8 mouse cellular contexts compared by ENCODE assay signal in the genomic region with DNA sequence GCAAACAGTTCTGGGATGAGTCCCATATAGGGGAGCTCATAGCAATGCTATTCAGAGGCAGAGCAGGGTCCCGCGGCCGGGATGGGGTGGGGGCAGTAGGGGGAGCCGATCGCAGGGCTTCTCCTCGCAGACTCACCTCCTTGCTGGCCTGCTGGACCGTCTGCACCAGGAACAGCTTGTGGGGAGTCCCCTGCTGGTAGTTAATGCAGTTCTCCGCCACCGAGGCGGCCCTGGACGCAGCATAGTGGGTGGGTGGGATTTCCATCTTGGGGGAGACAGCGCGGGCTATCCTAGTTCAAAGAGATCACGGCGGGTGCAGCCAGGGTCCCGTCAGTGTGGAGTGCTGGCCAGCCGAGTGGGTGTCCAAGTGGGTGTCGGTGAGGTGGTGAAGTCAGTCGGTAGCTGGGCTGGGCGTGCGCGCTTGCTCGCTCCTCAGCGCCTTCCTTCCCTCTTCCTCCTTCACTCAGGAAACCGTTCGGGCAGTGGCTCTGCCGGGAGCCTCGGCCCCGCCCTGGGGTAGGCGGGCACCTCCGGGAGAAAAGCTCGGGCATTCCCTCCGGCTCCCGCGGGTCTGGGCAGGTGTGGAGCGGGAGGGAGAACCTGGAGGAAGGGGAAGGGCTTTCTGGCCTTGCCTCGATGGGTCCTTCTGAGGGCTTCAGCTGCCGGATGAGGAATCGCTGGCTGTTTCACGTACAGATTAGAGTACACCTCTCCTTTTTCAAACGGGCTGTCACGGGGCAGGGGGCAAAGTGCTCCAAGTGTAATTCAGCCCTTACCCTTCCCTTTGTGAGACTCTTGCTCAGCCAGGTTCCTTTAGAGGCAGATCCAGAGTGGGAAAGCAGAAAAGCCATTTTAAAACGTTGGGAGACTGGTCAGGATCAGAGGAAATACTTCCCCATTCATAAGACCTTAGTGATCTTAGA. TPM values are rescaled to one million over a fixed set of nuclear protein-coding genes. Genes with fewer than 3 reads are reported as not detected.
DNase-seq lines count a peak whose midpoint lies in the region; ATAC-seq lines count a peak whose summit lies in the region.

A gene (minus strand): TSS at position 477 of the 923 bp plus-strand sequence.

- no peaks in the 10 kb centered on the region for H3K27me3 ChIP-seq in neural tube, embryonic 14.5 days (ENCODE audit: control insufficient read depth, insufficient read depth, low read length)

- peak within 1 kb of the TSS; percentile 84 for H3K4me2 ChIP-seq in neural tube, embryonic 14.5 days (ENCODE audit: low read depth, low read length)

- WGBS in neural tube, embryonic 14.5 days = under 1% methylated on average over 43 of the region's 43 CpGs

- H3K36me3 ChIP-seq in neural tube, embryonic 14.5 days (ENCODE audit: control insufficient read depth, insufficient read depth, low read length) = peaks cover 11% of the 10 kb centered on the region; the same call in 1 of the 2 replicates

- intact Hi-C loops in heart, postnatal 36 days (cut with DNase I) = no loop called here

- peak; percentile 87 for ATAC-seq in neural tube, embryonic 14.5 days (ENCODE audit: low read depth)

- H3K4me3 ChIP-seq in neural tube, embryonic 14.5 days (ENCODE audit: low read depth, low read length) = peak within 1 kb of the TSS; percentile 58

- no peaks in the 10 kb centered on the region for H3K9me3 ChIP-seq in neural tube, embryonic 14.5 days (ENCODE audit: control insufficient read depth, low read length)

- DNase-seq in ES-CJ7 (ENCODE audit: low read depth, low spot score) = peak; percentile 64
- DNase-seq in cerebellum, adult 8-10 months = peak; percentile 55
- DNase-seq in forelimb bud, embryonic 11.5 days (ENCODE audit: low read depth, low spot score) = peak; percentile 59
- peak; percentile 70 to 73 for DNase-seq in heart, postnatal 36 days
- DNase-seq in layer of hippocampus, adult 18-20 months (ENCODE audit: low spot score in 2 of 2) = peak; percentile 52 to 57
- peak; percentile 82 to 88 for DNase-seq in lung, adult 18-20 months
- peak; percentile 69 for DNase-seq in testis, postnatal 14 days (ENCODE audit: low spot score)

- peak within 1 kb of the TSS; percentile 68 for H3K9ac ChIP-seq in neural tube, embryonic 14.5 days (replicated peaks; ENCODE audit: low read depth, low read length)

- peaks cover 6% of the 10 kb centered on the region for H3K4me1 ChIP-seq in neural tube, embryonic 14.5 days (ENCODE audit: control insufficient read depth, insufficient read depth, low read length)

- peak within 1 kb of the TSS; percentile 81 for H3K27ac ChIP-seq in neural tube, embryonic 14.5 days (ENCODE audit: low read depth, low read length)

RNA-seq across cellular contexts. Expression of the gene that starts here (rescaled TPM):
- total RNA-seq in heart, postnatal 36 days (2021) = 1 to 10 TPM; 4.9 to 6.0 TPM
- 10 to 100 TPM; 45.4 to 49.6 TPM for total RNA-seq in layer of hippocampus, adult 18-20 months (2021)
- polyA plus RNA-seq in neural tube, embryonic 14.5 days (2014; fragmentation: Nextera tagmentation; extraction: Ambion mirVana) = 271 and 279 TPM in 2 replicates

Comparison
In these comparisons a context has a peak if more than half of its experiments do, and no peak if none do; other contexts are left out.
1. Peak in every context shown above with its lines: DNase-seq, ATAC-seq, H3K4me3 ChIP-seq and H3K27ac ChIP-seq.
2. RNA of the gene that starts here (total RNA-seq): 45.4 to 49.6 TPM in layer of hippocampus, adult 18-20 months; 4.9 to 6.0 TPM in heart, postnatal 36 days; every median in the first group is over 4 times any median in the second.